Mouse (Mus musculus): ENCODE results near the gene Tmx1.

Tmx1 gene

GRCm38 (mm10) chr12:70452726-70453645, at the start of gene Tmx1:
Gene Tmx1, plus strand, starts transcription at chr12:70453095.
- DNase-seq: peak; percentile 96

GRCm38 (mm10) chr12:70404327-70404726, 48.6 kb upstream of the Tmx1 start:
- DNase-seq: no peak

GRCm38 (mm10) chr12:70408396-70408795, 44.5 kb upstream of the Tmx1 start:
- DNase-seq: no peak

GRCm38 (mm10) chr12:70409600-70409999, 43.3 kb upstream of the Tmx1 start:
- no peak for DNase-seq

GRCm38 (mm10) chr12:70420216-70420615, 32.7 kb upstream of the Tmx1 start:
- DNase-seq: peak; percentile 19

GRCm38 (mm10) chr12:70421028-70421427, 31.9 kb upstream of the Tmx1 start:
- no peak for DNase-seq

GRCm38 (mm10) chr12:70422322-70423118, 30.4 kb upstream of the Tmx1 start:
- no peak for DNase-seq

- no peak for DNase-seq
Measured at GRCm38 (mm10) chr12:70427885-70428284, 25.0 kb upstream of the Tmx1 start.

- DNase-seq: no peak
Measured at GRCm38 (mm10) chr12:70429637-70430036, 23.3 kb upstream of the Tmx1 start.

GRCm38 (mm10) chr12:70430307-70430950, 22.5 kb upstream of the Tmx1 start:
- peak; percentile 74 for DNase-seq

- no peak for DNase-seq
Measured at GRCm38 (mm10) chr12:70431428-70431827, 21.5 kb upstream of the Tmx1 start.

- DNase-seq: no peak
Measured at GRCm38 (mm10) chr12:70449961-70450360, 2.9 kb upstream of the Tmx1 start.

- no peak for DNase-seq
Measured at GRCm38 (mm10) chr12:70451533-70451932, 1.4 kb upstream of the Tmx1 start.

- DNase-seq: no peak
Measured at GRCm38 (mm10) chr12:70452143-70452542, 752 bp upstream of the Tmx1 start.

GRCm38 (mm10) chr12:70455226-70455625, 2.3 kb downstream of the Tmx1 start:
- DNase-seq: no peak

GRCm38 (mm10) chr12:70459546-70459945, 6.7 kb downstream of the Tmx1 start:
- no peak for DNase-seq

GRCm38 (mm10) chr12:70464016-70464415, 11.1 kb downstream of the Tmx1 start:
- peak; percentile 20 for DNase-seq

- DNase-seq: no peak
Measured at GRCm38 (mm10) chr12:70475336-70475735, 22.4 kb downstream of the Tmx1 start.

GRCm38 (mm10) chr12:70476884-70477576, 24.1 kb downstream of the Tmx1 start:
- peak; percentile 21 for DNase-seq

GRCm38 (mm10) chr12:70477593-70478287, 24.8 kb downstream of the Tmx1 start:
- DNase-seq: peak; percentile 67

GRCm38 (mm10) chr12:70485956-70486355, 33.1 kb downstream of the Tmx1 start:
- no peak for DNase-seq

All from lung, postnatal 36 days (tissue).